Mouse (Mus musculus): ENCODE measurements around the gene Edn2.

DNA sequence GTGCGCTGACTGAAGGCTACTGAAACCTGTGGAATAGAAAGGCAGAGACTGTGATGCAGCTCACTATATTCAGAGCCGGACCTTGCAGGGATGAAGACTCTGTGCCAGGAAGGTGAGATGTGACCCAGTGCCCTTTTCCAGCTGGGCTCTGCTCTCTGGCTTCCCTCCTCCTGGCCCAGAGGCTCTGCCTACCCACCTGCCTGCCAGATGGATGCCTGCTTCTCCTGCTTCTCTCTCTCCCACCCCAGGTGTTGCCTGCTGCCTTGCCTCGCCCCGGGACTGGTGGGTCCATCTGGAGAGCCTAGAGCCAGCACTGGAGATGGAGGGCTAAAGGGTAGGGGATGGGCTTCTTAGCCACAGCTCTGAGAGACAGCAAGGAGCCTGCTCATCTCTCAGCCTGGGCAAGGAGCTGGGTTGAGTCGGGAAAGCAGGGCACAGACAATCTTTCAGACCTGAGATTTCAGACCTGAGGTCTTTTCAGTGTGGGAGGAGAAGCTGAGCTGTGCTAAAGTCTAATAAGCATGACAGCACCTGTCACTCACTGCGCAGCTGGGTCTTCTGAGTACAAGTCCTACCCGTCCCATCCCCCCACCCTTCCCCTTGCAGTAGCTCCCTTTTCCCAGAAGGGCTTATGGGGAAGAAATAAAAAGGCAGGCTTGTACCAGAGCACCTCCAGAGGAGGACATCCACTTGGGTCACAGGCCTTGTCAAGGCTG is 39.7 kb downstream of the Edn2 start:
- TF ChIP-seq CTCF (IDR thresholded peaks at IDR 0.05; ENCODE audit: control insufficient read depth, insufficient read depth, insufficient replicate concordance, low read depth, low read length), result no peak
- TF ChIP-seq POLR2A (IDR thresholded peaks at IDR 0.05; ENCODE audit: control insufficient read depth, low read depth, low read length), result no peak

Measured in testis, adult 2 months (tissue).